Mouse (Mus musculus) 3T3-L1 (cell line): Measurements from ENCODE around the gene Herc3.

Source experiments
- DNase-seq: peaks from one replicate; pipeline ENCODE4 v3.0.0-alpha.2; 2015; ENCODE audit warnings: low read depth, low spot score

The Herc3 gene

GRCm38 (mm10) chr6:58916498-58916897, 85.2 kb downstream of the Herc3 start:
- DNase-seq, result no peak

GRCm38 (mm10) chr6:58920735-58921134, 89.5 kb downstream of the Herc3 start:
- no peak for DNase-seq

- peak; percentile 50 for DNase-seq
Measured at GRCm38 (mm10) chr6:58921623-58922022, 90.4 kb downstream of the Herc3 start.

- DNase-seq, result peak; percentile 14
Measured at GRCm38 (mm10) chr6:58922511-58922910, 91.2 kb downstream of the Herc3 start.

GRCm38 (mm10) chr6:58927881-58928280, 96.6 kb downstream of the Herc3 start:
- DNase-seq, result no peak

GRCm38 (mm10) chr6:58929911-58930431, 98.7 kb downstream of the Herc3 start:
- no peak for DNase-seq

GRCm38 (mm10) chr6:58931149-58931548, 99.9 kb downstream of the Herc3 start:
- DNase-seq, result no peak

GRCm38 (mm10) chr6:58932515-58933188, 101.4 kb downstream of the Herc3 start:
- no peak for DNase-seq

- peak; percentile 20 for DNase-seq
Measured at GRCm38 (mm10) chr6:58933189-58933913, 102.1 kb downstream of the Herc3 start.

- DNase-seq, result no peak
Measured at GRCm38 (mm10) chr6:58934144-58934543, 102.9 kb downstream of the Herc3 start.

GRCm38 (mm10) chr6:58937726-58938125, 106.5 kb downstream of the Herc3 start:
- DNase-seq, result no peak

- no peak for DNase-seq
Measured at GRCm38 (mm10) chr6:58942276-58942675, 111.0 kb downstream of the Herc3 start.

GRCm38 (mm10) chr6:58943958-58944357, 112.7 kb downstream of the Herc3 start:
- no peak for DNase-seq

GRCm38 (mm10) chr6:58946246-58946645, 115.0 kb downstream of the Herc3 start:
- no peak for DNase-seq

- DNase-seq, result no peak
Measured at GRCm38 (mm10) chr6:58946840-58947239, 115.6 kb downstream of the Herc3 start.

GRCm38 (mm10) chr6:58950410-58950809, 119.1 kb downstream of the Herc3 start:
- no peak for DNase-seq

GRCm38 (mm10) chr6:58951128-58951992, 120.1 kb downstream of the Herc3 start:
- DNase-seq, result peak; percentile 72

- no peak for DNase-seq
Measured at GRCm38 (mm10) chr6:58960523-58960922, 129.3 kb downstream of the Herc3 start.

GRCm38 (mm10) chr6:58962691-58963090, 131.4 kb downstream of the Herc3 start:
- DNase-seq, result no peak

- no peak for DNase-seq
Measured at GRCm38 (mm10) chr6:58964091-58964490, 132.8 kb downstream of the Herc3 start.

- no peak for DNase-seq
Measured at GRCm38 (mm10) chr6:58964565-58964964, 133.3 kb downstream of the Herc3 start.
